Mouse (Mus musculus): ENCODE data around the gene Trim12c.
"Not testable (repeated sequence)": the region's sequence is repeated elsewhere in the genome, so short reads cannot be mapped to it uniquely, and the experiment has no call there.

- not testable (repeated sequence) for TF ChIP-seq CTCF (IDR thresholded peaks at IDR 0.05; ENCODE audit: low read depth, low read length); GATA1 (IDR thresholded peaks at IDR 0.05; ENCODE audit: borderline replicate concordance, low read length); POLR2AphosphoS5 (IDR thresholded peaks at IDR 0.05; ENCODE audit: insufficient replicate concordance, low read depth, low read length); TAL1 (conservative IDR thresholded peaks at IDR 0.05; ENCODE audit: low read depth, low read length)
Measured at GRCm38 (mm10) chr7:104348043-104348442, 5.1 kb downstream of the Trim12c start.
